Mouse (Mus musculus) testis, adult 2 months (tissue): ENCODE results near the gene Htr3a. TPM values are rescaled to one million over a fixed set of nuclear protein-coding genes. Genes with fewer than 3 reads are reported as not detected.

Source experiments
- H3K27ac ChIP-seq: fragments of 200-500 bp; 2 replicates; pipeline ENCODE4 v1.5.1; 2012; ENCODE audit warnings: low read depth, low read length; ENCODE audit not compliant: control insufficient read depth, insufficient read depth
- H3K27me3 ChIP-seq: fragments of 200-500 bp; 2 replicates; pipeline ENCODE4 v1.6.1; 2012; ENCODE audit warnings: mild to moderate bottlenecking, low read length, moderate library complexity; ENCODE audit not compliant: control insufficient read depth, insufficient read depth
- H3K36me3 ChIP-seq: fragments of 200-500 bp; 2 replicates; pipeline ENCODE4 v1.6.1; 2012; ENCODE audit warnings: mild to moderate bottlenecking, low read length; ENCODE audit not compliant: control insufficient read depth, insufficient read depth
- H3K4me1 ChIP-seq: fragments of 200-500 bp; 2 replicates; pipeline ENCODE4 v1.6.1; 2012; ENCODE audit warnings: low read length; ENCODE audit not compliant: control insufficient read depth, insufficient read depth
- H3K4me3 ChIP-seq: fragments of 200-500 bp; 2 replicates; pipeline ENCODE4 v1.5.1; 2012; ENCODE audit warnings: low read depth, mild to moderate bottlenecking, low read length, moderate library complexity, mixed read lengths; ENCODE audit not compliant: control insufficient read depth
- CTCF ChIP-seq: fragments of 200-500 bp; IDR thresholded peaks from 2 replicates; pipeline ENCODE4 v1.5.1; 2012; ENCODE audit warnings: low read depth, mild to moderate bottlenecking, inconsistent platforms, low read length, moderate library complexity; ENCODE audit not compliant: control insufficient read depth, insufficient read depth, insufficient replicate concordance
- POLR2A ChIP-seq: fragments of 200-500 bp; IDR thresholded peaks from 2 replicates; pipeline ENCODE4 v1.6.1; 2012; ENCODE audit warnings: low read depth, mild to moderate bottlenecking, inconsistent platforms, low read length, moderate library complexity; ENCODE audit not compliant: control insufficient read depth
- polyA plus RNA-seq: library from polyadenylated mRNA; depleted of rRNA; stranded (reverse); fragments of >200 nt; gene quantifications from 2 replicates; pipeline ENCODE4 v1.2.3, GENCODE M21; 2012

The Htr3a gene
- polyA plus RNA-seq, 1 experiment: 0.40 TPM

GRCm38 (mm10) chr9:48903766-48904165 is 7.1 kb downstream of the Htr3a start:
- Histone ChIP-seq H3K27me3 (no peaks in the 10 kb centered on the region), H3K4me3 (no peak overlapping the region), H3K4me1 (no peaks in the 10 kb centered on the region), H3K36me3 (no peaks in the 10 kb centered on the region), H3K27ac (no peak overlapping the region)
- TF ChIP-seq POLR2A: no peak
- no peak for TF ChIP-seq CTCF

GRCm38 (mm10) chr9:48898551-48898950 is 12.3 kb downstream of the Htr3a start:
- H3K27me3 ChIP-seq: no peaks in the 10 kb centered on the region
- no peaks in the 10 kb centered on the region for H3K36me3 ChIP-seq
- peaks cover 2% of the 10 kb centered on the region; the same call in 1 of the 2 replicates for H3K4me1 ChIP-seq
- H3K4me3 ChIP-seq: no peak overlapping the region
- no peak overlapping the region for H3K27ac ChIP-seq
- TF ChIP-seq POLR2A (no peak), CTCF (no peak)

- no peak overlapping the region for H3K27ac ChIP-seq
- H3K4me3 ChIP-seq: no peak overlapping the region
- no peaks in the 10 kb centered on the region for H3K27me3 ChIP-seq
- peaks cover 2% of the 10 kb centered on the region; the same call in 1 of the 2 replicates for H3K4me1 ChIP-seq
- no peaks in the 10 kb centered on the region for H3K36me3 ChIP-seq
- no peak for TF ChIP-seq CTCF
- TF ChIP-seq POLR2A: no peak
Observed at GRCm38 (mm10) chr9:48895819-48896536, 14.9 kb downstream of the Htr3a start.

GRCm38 (mm10) chr9:48894755-48895154 is 16.1 kb downstream of the Htr3a start:
- H3K27me3 ChIP-seq: no peaks in the 10 kb centered on the region

GRCm38 (mm10) chr9:48893986-48894385 is 16.9 kb downstream of the Htr3a start:
- peaks cover 4% of the 10 kb centered on the region; the same call in 1 of the 2 replicates for H3K4me1 ChIP-seq
- H3K27ac ChIP-seq: no peak overlapping the region
- H3K36me3 ChIP-seq: no peaks in the 10 kb centered on the region
- no peak overlapping the region for H3K4me3 ChIP-seq
- H3K27me3 ChIP-seq: no peaks in the 10 kb centered on the region
- 0 out of 2 replicates have a peak, but pooled peaks have one; percentile 27 for TF ChIP-seq CTCF
- no peak for TF ChIP-seq POLR2A

More at GRCm38 (mm10) chr9:48894755-48895154, 16.1 kb downstream of the Htr3a start:
- TF ChIP-seq CTCF: no peak
- TF ChIP-seq POLR2A: no peak
- no peaks in the 10 kb centered on the region for H3K36me3 ChIP-seq
- no peak overlapping the region for H3K4me3 ChIP-seq
- peaks cover 4% of the 10 kb centered on the region; the same call in 1 of the 2 replicates for H3K4me1 ChIP-seq
- no peak overlapping the region for H3K27ac ChIP-seq

GRCm38 (mm10) chr9:48889093-48889492 is 21.8 kb downstream of the Htr3a start:
- H3K36me3 ChIP-seq: no peaks in the 10 kb centered on the region
- peaks cover 2% of the 10 kb centered on the region; the same call in 1 of the 2 replicates for H3K4me1 ChIP-seq
- TF ChIP-seq POLR2A (no peak), CTCF (no peak)

GRCm38 (mm10) chr9:48872896-48873295 is 38.0 kb downstream of the Htr3a start:
- no peak overlapping the region for H3K27ac ChIP-seq
- H3K4me1 ChIP-seq: no peaks in the 10 kb centered on the region
- no peaks in the 10 kb centered on the region for H3K36me3 ChIP-seq
- H3K4me3 ChIP-seq: no peak overlapping the region
- no peaks in the 10 kb centered on the region for H3K27me3 ChIP-seq
- TF ChIP-seq CTCF (no peak), POLR2A (no peak)

More at GRCm38 (mm10) chr9:48889093-48889492, 21.8 kb downstream of the Htr3a start:
- H3K27ac ChIP-seq: no peak overlapping the region
- no peak overlapping the region for H3K4me3 ChIP-seq
- H3K27me3 ChIP-seq: no peaks in the 10 kb centered on the region

- no peak for TF ChIP-seq POLR2A
- no peak for TF ChIP-seq CTCF
- Histone ChIP-seq H3K27me3 (no peaks in the 10 kb centered on the region), H3K27ac (no peak overlapping the region), H3K36me3 (no peaks in the 10 kb centered on the region), H3K4me1 (no peaks in the 10 kb centered on the region), H3K4me3 (no peak overlapping the region)
Observed at GRCm38 (mm10) chr9:48866523-48867121, 44.3 kb downstream of the Htr3a start.
